Comparison of ENCODE assay signal across 15 mouse cellular contexts in genomic region chr10:126620802-126621201, GRCm38 (mm10).
"Had no signal": no experiment of that assay in that cellular context is flagged by ENCODE, and none has a peak within 500 bp of the region (broad histone marks: within the 10 kb centered on the region; RNA-seq: fewer than 3 reads in every experiment).

No protein-coding gene starts in this region.

- H3K9me3 ChIP-seq: kidney, embryonic 15.5 days; limb, embryonic 10.5 days; liver, embryonic 15.5 days; neural tube, embryonic 15.5 days had no signal

- H3K27me3 ChIP-seq: kidney, embryonic 15.5 days; liver, embryonic 15.5 days; neural tube, embryonic 15.5 days had no signal

- DNase-seq: kidney, postnatal 14 days; lung, adult 2 months; lung, postnatal 36 days; right cerebral cortex, adult 18-20 months; right cerebral cortex, postnatal 25 days; thymus, adult 18-20 months; thymus, postnatal 14 days had no signal

- H3K36me3 ChIP-seq: kidney, embryonic 15.5 days; limb, embryonic 10.5 days; liver, embryonic 15.5 days; neural tube, embryonic 15.5 days had no signal

- H3K4me1 ChIP-seq: kidney, embryonic 15.5 days; limb, embryonic 10.5 days; liver, embryonic 15.5 days had no signal

- H3K9ac ChIP-seq: kidney, embryonic 15.5 days; liver, embryonic 15.5 days; neural tube, embryonic 15.5 days had no signal

- H3K4me3 ChIP-seq: kidney, embryonic 15.5 days; left cerebral cortex, adult 2 months; limb, embryonic 10.5 days; liver, embryonic 15.5 days; myocyte; neural tube, embryonic 15.5 days had no signal

- H3K27ac ChIP-seq: kidney, embryonic 15.5 days; left cerebral cortex, adult 2 months; limb, embryonic 10.5 days; liver, embryonic 15.5 days; neural tube, embryonic 15.5 days had no signal

- H3K4me2 ChIP-seq: kidney, embryonic 15.5 days; liver, embryonic 11.5 days; liver, embryonic 15.5 days; neural tube, embryonic 15.5 days had no signal

- ATAC-seq: lung, postnatal 0 days had no signal
